Mouse (Mus musculus): ENCODE measurements around the gene Gm17660. TPM values are rescaled to one million over a fixed set of nuclear protein-coding genes. Genes with fewer than 3 reads are reported as not detected.
"Not testable (repeated sequence)": the region's sequence is repeated elsewhere in the genome, so short reads cannot be mapped to it uniquely, and the experiment has no call there.

The Gm17660 gene
- total and polyA plus RNA-seq, 2 experiments from 2014 or later, result 1.1 TPM; not detected in 1

- no peaks in the 10 kb centered on the region for H3K9me3 ChIP-seq (ENCODE audit: low read length)
Measured at GRCm38 (mm10) chr5:104032434-104033097, 44.8 kb downstream of the Gm17660 start.

GRCm38 (mm10) chr5:104025245-104025854, 52.1 kb downstream of the Gm17660 start:
- Histone ChIP-seq H3K9me3 (ENCODE audit: low read length) (no peaks in the 10 kb centered on the region), H3K9ac (replicated peaks; ENCODE audit: low read length, poor library complexity, severe bottlenecking) (no peak overlapping the region), H3K4me1 (ENCODE audit: insufficient read depth, low read length) (0 out of 2 replicates have a peak, but pooled peaks cover 4% of the 10 kb centered on the region), H3K27ac (ENCODE audit: low read depth, low read length) (no peak overlapping the region), H3K4me2 (ENCODE audit: low read depth, low read length, poor library complexity, severe bottlenecking) (no peak overlapping the region), H3K4me3 (ENCODE audit: low read depth, low read length) (no peak overlapping the region), H3K27me3 (ENCODE audit: insufficient read depth, low read length) (no peaks in the 10 kb centered on the region), H3K36me3 (ENCODE audit: insufficient read depth, low read length) (no peaks in the 10 kb centered on the region)
- TF ChIP-seq CTCF (IDR thresholded peaks at IDR 0.05), result no peak
- DNase-seq (ENCODE audit: low spot score) (no peak), ATAC-seq (ENCODE audit: low FRiP score) (no peak)
- WGBS, result 48% methylated on average over 17 of the region's 17 CpGs

More at GRCm38 (mm10) chr5:104032434-104033097, 44.8 kb downstream of the Gm17660 start:
- Histone ChIP-seq H3K4me2 (ENCODE audit: low read depth, low read length, poor library complexity, severe bottlenecking) (no peak overlapping the region), H3K36me3 (ENCODE audit: insufficient read depth, low read length) (no peaks in the 10 kb centered on the region), H3K27me3 (ENCODE audit: insufficient read depth, low read length) (no peaks in the 10 kb centered on the region), H3K9ac (replicated peaks; ENCODE audit: low read length, poor library complexity, severe bottlenecking) (no peak overlapping the region), H3K27ac (ENCODE audit: low read depth, low read length) (no peak overlapping the region), H3K4me1 (ENCODE audit: insufficient read depth, low read length) (no peaks in the 10 kb centered on the region), H3K4me3 (ENCODE audit: low read depth, low read length) (no peak overlapping the region)
- 85% methylated on average over 2 of the region's 2 CpGs for WGBS
- ATAC-seq (ENCODE audit: low FRiP score) (no peak), DNase-seq (ENCODE audit: low spot score) (no peak)
- TF ChIP-seq CTCF (IDR thresholded peaks at IDR 0.05), result no peak

GRCm38 (mm10) chr5:104024762-104025161, 52.6 kb downstream of the Gm17660 start:
- H3K9ac ChIP-seq (replicated peaks; ENCODE audit: low read length, poor library complexity, severe bottlenecking), result no peak overlapping the region
- 0 out of 2 replicates have a peak, but pooled peaks cover 4% of the 10 kb centered on the region for H3K4me1 ChIP-seq (ENCODE audit: insufficient read depth, low read length)
- no peak overlapping the region for H3K4me2 ChIP-seq (ENCODE audit: low read depth, low read length, poor library complexity, severe bottlenecking)
- ATAC-seq (ENCODE audit: low FRiP score) (no peak), DNase-seq (ENCODE audit: low spot score) (no peak)
- H3K27me3 ChIP-seq (ENCODE audit: insufficient read depth, low read length), result no peaks in the 10 kb centered on the region
- WGBS, result 81% methylated on average over 11 of the region's 11 CpGs
- H3K27ac ChIP-seq (ENCODE audit: low read depth, low read length), result no peak overlapping the region
- H3K4me3 ChIP-seq (ENCODE audit: low read depth, low read length), result no peak overlapping the region
- no peak for TF ChIP-seq CTCF (IDR thresholded peaks at IDR 0.05)
- H3K9me3 ChIP-seq (ENCODE audit: low read length), result no peaks in the 10 kb centered on the region
- H3K36me3 ChIP-seq (ENCODE audit: insufficient read depth, low read length), result no peaks in the 10 kb centered on the region

- not testable (repeated sequence) for ATAC-seq (ENCODE audit: low FRiP score)
- WGBS, result 86% methylated on average over 5 of the region's 5 CpGs
Measured at GRCm38 (mm10) chr5:104024193-104024592, 53.2 kb downstream of the Gm17660 start.

GRCm38 (mm10) chr5:104023289-104024020, 54.0 kb downstream of the Gm17660 start:
- ATAC-seq (ENCODE audit: low FRiP score) (no peak), DNase-seq (ENCODE audit: low spot score) (no peak)
- TF ChIP-seq CTCF (IDR thresholded peaks at IDR 0.05), result no peak
- no peak overlapping the region for H3K27ac ChIP-seq (ENCODE audit: low read depth, low read length)
- H3K9ac ChIP-seq (replicated peaks; ENCODE audit: low read length, poor library complexity, severe bottlenecking), result no peak overlapping the region
- no peak overlapping the region for H3K4me2 ChIP-seq (ENCODE audit: low read depth, low read length, poor library complexity, severe bottlenecking)
- H3K9me3 ChIP-seq (ENCODE audit: low read length), result no peaks in the 10 kb centered on the region
- H3K4me3 ChIP-seq (ENCODE audit: low read depth, low read length), result no peak overlapping the region
- WGBS, result 72% methylated on average over 8 of the region's 8 CpGs
- H3K4me1 ChIP-seq (ENCODE audit: insufficient read depth, low read length), result 0 out of 2 replicates have a peak, but pooled peaks cover 4% of the 10 kb centered on the region
- H3K36me3 ChIP-seq (ENCODE audit: insufficient read depth, low read length), result no peaks in the 10 kb centered on the region
- no peaks in the 10 kb centered on the region for H3K27me3 ChIP-seq (ENCODE audit: insufficient read depth, low read length)

More at GRCm38 (mm10) chr5:104024193-104024592, 53.2 kb downstream of the Gm17660 start:
- not testable (repeated sequence) for H3K4me1 ChIP-seq (ENCODE audit: insufficient read depth, low read length); H3K9me3 ChIP-seq (ENCODE audit: low read length); H3K36me3 ChIP-seq (ENCODE audit: insufficient read depth, low read length); H3K9ac ChIP-seq (replicated peaks; ENCODE audit: low read length, poor library complexity, severe bottlenecking); DNase-seq (ENCODE audit: low spot score); H3K4me3 ChIP-seq (ENCODE audit: low read depth, low read length); H3K4me2 ChIP-seq (ENCODE audit: low read depth, low read length, poor library complexity, severe bottlenecking); H3K27ac ChIP-seq (ENCODE audit: low read depth, low read length); H3K27me3 ChIP-seq (ENCODE audit: insufficient read depth, low read length)
